Mouse (Mus musculus) gastrocnemius, postnatal 25 days (tissue): ENCODE results near the gene Dao. TPM values are rescaled to one million over a fixed set of nuclear protein-coding genes. Genes with fewer than 3 reads are reported as not detected.
A peak's percentile ranks its signal among the peaks of the same experiment; 100 is the strongest.

ENCODE experiments used
- DNase-seq: peaks from one replicate; pipeline ENCODE4 v3.0.0; 2022
- total RNA-seq, 2 experiments: library from RNA; stranded (reverse); gene quantifications; 1 replicate in 1 of 2; 2 replicates in 1 of 2; pipeline ENCODE4 v1.2.3; 2021

Dao gene
- total RNA-seq, 2 experiments from 2014 or later = not detected

DNA sequence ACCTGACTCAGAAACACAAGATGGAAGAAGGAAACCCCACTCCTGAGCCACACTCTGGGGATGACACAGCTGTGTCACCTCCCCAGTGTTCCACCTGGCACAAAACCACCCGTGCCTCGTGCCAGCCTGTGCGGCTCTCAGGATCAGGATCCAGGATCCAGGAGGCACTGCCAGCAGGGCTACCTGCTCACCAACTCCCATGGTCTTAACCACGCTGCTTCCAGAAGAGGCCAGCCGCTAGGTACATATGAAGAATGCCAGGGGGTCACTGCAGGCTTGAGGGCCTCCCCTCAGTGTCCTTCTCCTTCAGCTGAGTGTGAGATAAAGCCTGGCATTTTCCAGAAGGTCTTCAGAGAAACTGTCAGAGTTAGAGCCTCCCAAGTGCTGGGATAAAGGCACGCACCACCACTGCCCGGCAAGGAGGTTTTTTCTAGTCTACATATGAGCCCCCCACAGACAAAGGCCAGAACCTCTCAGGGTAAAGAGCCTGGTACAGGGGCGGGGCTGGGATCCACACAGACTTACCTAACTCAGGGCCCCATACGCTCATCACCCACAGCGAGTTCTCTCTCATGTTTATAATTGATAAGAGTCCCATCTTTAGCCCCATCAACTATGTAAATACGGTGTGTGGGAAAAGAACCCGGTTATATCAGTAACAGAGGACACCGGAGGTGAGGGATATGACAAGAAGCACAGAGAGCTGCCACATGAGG lies 19.3 kb upstream of the Dao start:
- DNase-seq = no peak

DNA sequence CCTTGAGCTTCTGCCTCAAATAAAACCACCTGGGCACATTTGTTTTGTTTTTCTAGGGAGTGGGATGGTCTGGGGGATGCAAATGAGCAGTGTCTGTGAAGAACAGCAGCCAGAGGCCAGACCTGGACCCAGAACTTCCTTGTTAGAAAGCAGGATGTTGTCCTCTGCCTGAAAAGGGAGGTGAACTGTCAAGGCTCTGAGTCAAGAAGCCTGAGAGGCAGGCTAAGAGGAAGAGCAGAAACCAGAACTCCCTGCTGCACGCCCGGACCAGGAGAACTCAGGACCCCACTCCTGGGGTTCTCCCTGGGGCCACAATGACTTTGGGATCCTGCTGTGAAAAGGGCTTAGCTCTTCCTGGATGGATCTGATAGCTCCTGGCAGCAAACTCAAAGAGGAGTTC lies 17.8 kb upstream of the Dao start:
- no peak for DNase-seq

DNA sequence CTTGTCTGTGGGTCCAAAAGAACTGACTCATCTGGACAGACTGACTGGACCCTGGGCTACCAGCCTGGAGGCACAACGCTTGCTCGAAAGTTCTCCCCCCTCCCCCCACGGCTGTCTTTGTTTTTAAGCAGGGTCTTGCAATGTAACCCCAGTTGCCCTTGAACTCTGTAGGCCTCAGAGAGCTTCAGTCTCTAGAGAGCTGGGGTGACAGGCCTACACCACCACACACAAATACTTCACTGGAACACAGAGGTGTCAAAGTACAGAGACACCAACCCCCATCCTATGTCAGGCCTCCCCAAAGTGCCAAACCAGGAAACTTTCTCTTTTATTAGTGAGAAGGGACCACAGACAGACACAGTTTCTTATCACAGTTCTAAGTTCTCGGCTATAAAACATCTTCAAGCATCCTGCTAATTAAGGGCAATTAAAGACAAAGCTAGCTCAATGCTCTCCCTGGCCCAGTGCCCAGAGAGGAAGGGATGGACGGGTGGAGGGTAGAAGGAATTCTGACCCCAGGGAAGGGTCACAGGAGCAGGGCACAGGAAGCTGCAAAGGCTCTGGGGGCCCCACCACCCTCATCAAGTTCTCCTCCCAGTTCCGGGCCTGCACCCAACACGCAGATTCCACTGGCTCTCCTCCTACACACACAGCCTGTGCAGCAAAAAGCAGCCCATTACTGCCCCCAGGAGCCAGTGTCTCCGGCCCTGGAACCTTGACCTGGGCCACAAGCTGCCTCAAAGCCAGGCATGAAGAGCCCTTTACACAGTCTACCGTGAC lies 17.1 kb upstream of the Dao start:
- peak; percentile 72 for DNase-seq

DNA sequence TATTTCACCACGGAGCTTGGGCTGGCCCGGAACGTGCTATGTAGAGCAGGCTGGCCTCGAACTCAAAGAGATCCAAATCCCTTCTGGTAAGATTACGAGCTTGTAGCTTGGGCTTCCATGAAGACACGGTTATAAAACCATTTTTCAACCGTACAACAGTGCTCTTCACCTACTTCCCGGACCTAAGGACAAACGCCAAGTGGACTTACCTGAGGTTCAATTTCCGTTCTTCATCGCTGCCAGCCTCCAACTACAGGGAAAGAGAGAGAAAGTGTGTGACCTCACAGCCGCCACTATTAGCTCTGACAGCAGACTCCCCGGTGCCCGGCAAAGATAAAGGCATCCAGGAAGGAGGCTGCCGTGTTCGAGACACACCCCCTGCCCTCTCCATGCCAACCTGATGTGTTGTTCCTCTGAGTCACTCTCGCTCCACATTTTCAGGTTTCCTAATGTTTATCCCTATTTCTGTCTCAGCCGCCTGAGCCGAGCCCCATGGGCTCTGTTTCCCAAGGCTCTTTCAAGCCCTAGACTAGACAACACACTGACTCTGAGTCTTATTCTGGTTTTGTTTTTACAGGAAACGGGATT lies 14.0 kb upstream of the Dao start:
- no peak for DNase-seq

DNA sequence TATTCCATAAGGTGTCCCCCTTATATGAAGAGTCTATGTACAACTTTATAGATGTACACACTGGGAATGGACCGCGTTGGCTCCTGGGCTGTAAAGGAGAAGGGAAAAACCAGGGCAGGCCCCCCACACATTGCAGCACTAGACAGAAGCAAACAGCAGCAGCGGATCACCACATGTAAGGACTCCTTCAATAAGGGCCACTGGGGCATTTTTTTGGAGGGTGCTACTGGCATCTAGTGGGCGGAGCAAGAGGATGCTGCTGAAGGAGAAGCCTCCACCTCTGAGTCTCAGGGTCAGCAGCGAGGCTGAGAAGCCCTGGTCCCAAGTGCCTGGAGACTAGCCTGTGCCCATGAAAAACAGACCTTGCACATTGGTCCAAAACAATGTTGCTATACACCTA lies 12.9 kb upstream of the Dao start:
- no peak for DNase-seq

DNA sequence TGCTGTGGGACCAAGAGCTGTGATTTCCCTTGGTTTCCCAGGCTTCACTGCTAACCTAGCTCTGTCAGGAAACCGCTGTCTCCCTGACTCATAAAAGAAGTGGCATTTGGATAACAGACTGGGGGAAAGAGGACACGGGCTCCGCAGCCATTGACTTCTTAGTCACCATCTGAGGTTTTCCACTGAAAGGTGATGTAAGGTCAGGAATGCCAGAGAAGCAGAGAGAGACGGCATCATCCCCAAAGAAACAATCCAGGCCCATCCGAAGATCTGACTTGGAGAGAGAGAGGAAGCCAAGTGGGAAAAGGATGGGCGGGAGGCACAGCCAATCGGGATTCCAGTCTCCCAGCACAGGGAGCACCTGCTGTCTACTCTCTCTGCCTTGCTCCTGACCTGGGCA lies 12.4 kb upstream of the Dao start:
- DNase-seq = no peak

DNA sequence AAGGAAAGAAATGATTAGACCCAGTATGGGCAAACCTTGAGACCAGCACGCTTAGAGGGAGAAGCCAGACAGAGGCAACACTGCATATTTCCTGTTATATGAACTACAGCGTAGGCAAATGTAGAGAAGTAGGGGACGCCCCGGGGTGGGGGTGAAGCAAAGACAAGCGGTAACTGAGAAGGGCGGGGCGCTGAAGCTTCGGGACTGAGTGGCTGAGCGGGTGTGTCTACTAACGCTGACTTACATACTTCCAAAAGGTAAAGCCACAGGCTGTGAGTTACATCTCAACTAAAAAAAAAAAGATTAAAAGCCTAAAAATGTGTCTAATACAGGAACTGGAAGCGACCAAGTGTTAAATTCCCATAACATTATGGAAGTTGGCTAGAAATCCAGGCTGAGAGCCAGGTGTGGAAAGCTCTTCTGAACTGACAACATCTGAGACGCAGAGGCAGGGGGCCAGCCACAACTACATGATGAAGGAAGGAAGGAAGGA lies 11.1 kb upstream of the Dao start:
- no peak for DNase-seq

DNA sequence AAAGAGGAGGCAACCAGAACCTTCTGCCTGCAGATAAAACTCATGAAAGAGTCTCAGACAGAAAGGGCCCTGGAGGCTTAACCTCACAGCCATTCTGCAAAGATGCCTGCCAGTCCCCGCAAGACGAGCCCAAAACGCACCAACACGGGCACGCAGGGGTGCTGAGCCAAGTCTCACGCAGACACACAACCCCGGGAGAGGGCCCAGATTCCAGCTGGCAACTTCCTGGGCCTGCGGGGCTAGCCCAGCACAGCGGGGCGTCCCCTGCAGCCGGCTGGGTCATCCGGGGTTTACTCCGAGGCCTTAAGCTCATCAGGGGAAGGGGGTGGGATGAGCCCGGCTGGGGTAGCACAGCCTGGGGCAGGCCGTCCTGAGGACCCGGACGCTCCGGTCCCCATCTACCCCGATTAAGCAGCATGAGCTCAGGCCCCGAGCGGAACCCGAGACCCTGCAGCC lies 10.4 kb upstream of the Dao start:
- peak; percentile 48 for DNase-seq

DNA sequence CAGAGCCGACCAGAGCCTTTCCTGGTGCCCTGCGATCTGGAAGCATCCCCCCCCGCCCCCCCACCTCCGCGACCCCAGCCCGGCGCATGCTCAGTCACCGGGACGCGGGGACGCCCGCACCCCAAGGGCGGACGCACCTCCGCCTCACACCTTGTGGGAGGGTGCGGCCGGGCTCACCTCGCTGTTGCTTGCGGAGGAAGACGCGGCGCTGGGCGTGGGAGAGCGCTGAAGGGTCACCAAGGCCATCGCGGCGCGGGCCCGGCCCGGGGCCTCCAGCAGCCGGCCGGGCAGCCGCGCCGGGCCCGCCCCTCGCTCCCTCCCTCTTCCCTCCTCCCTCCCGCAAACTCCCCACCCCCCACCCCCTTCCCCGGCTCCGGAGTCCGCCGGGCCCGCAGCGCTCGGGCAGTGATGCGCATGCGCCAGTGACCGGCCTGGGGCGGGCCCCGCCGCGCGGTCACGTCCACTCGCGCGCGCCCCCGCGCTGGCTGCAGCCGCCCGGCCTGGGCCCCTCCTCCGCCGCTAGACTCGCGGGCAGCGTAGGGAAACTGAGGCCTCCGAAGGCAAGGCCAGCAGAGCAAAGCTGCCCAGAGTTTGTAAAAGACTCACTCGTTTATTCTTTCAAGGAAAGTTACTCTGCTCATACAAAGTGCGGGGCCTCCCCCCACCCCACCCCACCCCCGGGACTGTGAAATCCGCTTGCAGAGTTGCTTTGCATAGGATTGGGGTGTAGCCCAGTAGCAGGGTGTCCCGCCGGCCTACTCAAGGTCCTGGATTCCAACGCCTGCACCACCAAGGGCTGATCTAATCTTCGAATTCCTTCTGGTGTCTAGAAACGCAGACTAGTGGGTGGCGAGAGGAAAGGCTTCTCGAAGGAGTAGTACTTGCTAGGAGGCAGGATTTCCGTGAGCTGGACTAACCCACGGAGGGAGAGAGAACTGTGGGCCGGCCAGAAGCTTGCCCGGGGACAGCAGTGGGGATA lies 9.7 kb upstream of the Dao start, which contains the start of gene Ssh1:
Gene Ssh1 (minus strand): TSS at position 408 of the 979 bp plus-strand sequence.
- DNase-seq = peak; percentile 90

DNA sequence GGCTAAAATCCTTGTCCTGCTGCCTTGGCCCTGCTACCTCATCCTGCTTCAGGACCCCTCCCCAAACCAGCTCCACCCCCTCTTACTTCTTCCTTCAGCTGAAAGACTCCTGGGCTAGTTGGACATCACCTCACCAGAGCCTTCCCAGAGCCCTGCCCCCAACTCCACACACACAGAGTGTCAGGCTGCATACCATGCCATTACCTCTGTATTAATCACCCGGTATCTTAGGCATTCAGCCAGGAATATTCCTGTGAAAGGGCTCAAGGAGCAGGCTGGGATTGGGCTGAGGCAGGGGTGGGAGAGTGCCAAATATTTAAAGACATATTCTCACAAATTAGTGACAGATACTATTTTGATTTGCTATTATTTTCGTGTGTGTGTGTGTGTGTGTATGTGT lies 7.0 kb upstream of the Dao start:
- no peak for DNase-seq

DNA sequence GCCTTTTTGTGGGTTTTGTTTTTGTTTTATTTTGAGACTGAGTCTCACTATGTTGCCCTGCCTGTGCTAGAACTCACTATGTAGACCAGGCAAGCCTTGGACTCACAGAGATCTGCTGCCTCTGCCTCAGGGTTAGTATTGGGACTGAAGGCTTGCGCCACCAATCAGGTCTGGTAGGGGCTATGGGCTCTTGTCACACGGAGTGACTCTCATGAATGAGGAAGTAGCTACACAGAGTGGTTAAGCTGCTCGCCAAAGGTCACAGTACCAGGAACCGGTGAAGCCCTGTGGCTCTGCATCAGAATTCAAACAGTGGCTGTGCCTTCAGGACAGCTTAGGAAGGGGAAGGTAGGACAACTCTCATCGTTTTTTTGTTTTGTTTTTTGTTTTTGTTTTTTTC lies 4.1 kb upstream of the Dao start:
- no peak for DNase-seq

DNA sequence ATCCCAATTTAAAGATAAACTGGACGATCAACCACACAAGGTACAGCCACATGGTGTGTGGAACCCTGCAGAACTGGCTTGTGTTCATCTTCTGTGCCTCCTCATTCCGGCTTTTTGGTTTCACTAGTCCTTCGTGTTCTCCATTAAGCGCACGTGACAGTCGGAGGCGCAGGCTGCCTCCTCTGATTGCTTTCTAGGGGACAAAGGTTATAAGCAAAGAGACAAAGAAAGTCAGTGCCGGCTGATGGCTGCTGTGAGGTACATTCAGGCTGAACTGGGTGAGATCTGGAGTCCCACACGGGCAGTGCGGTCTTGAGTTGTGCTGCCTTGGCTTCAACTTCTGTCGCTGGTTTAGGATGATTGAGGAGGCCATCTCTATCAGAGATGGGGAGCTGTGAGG lies 1.1 kb downstream of the Dao start:
- DNase-seq = no peak

DNA sequence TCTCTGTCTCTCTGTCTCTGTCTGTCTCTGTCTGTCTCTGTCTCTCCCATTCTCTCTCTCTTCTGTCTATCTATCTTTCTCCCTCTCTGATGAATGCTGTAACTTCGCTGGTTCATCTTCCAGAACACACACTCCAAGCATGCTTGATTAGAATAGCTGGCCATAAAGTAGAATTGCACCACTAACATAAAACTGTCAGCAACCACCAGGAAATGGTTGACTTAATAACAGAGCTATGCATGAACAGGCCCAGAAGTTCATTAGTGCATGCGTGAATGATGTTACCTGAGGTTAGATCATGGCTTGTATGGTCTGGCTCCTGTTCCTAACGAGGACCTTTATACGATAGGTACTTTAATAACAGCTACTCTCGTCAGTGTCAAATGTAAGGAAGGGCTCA lies 1.6 kb downstream of the Dao start:
- DNase-seq = no peak

DNA sequence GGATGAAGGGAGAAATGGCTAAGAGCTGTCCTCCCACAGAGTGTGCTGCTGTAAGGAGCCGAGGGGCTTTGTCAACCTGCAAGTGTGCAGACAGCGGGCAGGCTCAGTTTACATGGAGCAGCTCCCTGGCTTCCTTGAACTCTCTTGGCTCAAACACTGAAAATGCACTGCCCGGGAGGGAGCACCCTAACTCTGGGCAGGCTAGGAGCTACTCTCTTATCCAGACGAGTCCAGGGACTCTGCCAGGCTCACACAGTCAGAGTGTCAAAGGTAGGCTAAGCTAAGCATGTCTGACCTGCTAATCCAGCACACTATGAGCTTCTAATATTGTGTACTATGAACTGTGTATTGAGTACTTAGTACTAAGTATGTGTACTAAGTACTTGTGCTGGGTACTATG lies 3.5 kb downstream of the Dao start:
- DNase-seq = no peak

DNA sequence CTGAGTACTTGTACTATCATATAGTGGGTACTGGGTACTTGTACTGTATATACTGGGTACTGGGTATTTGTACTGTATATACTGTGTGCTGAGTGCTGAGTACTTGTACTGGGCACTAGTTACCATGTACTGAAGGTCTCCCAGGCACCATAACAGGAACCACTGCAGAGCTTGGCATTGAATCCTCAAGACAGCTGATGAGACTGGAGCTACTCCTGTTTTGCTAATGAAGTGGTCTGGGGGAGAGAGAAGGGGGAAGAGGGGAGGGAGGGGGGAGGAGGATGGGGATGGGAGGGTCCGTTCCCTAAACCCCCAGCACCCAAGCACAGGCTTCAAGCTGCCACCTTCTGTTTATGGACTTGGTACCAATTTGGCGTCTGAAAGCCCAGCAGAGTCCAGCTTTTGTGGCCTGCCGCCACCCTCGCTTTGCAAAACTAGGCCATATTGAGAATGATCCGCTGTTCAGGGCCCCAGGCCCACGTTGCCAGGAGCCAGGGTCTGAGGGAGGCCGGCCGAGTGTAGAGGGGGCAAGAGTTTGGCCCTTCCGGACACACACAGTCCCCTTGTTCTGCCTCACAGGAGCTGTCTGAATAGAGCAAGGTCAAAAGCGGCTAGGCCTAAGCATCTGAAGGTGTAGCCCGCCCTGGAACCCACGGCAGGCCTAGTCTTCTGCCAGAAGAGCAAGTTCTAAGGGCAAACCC lies 4.4 kb downstream of the Dao start:
- DNase-seq = no peak

DNA sequence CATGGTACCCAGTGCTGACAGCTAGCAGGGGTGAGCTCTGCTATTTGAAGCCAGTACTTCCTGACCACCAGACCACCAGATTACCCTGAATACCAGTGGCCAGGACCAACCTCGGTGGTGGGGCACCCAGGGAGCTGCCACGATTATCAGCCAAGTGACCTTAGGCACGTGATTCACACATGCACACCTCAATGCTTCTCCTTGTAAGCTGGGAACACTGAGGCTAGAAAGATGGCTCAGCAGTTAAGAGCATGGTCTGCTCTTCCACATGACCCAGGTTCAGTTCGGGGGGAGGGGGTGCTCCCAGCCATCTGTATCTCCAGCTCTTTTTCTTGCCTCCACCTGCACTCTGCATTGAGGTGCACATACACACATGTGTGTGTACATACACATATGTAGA lies 5.5 kb downstream of the Dao start:
- DNase-seq = no peak

DNA sequence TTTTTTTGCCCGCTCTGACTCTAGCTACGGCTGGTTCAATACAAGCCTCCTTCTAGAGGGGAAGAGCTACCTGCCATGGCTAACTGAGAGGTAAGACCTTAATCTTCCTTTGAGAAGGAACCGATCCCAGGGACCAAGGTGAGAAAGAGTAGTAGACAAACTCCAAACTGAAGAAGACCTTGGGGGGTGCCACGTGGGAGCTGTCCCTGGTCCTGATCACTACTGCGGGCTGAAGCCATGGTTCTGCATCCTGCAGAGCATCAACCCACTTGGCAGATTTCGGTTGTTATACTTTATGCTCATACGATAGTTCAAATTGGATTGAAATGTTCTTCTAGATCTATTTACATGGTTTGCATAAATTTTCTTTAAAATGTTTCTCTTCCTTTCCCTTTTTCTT lies 11.6 kb downstream of the Dao start:
- no peak for DNase-seq

DNA sequence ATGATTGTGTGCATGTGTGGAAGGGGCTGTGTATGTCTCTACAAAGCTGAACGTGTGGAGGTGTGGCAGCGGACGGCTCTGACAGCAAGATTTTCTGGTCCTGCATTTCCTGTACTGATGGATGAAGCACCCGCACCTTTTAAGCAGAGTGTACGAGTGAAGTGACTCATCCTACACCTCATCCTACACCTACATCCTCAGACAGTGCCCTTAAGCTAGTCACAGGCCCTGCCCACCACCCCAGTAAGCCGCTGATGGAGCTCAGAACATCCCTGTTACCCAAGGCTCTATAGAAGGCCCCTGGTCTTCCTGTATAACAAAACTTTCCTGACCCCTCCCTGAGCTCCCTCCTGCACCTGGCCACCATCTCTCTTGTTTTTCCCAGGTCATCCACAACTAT lies 20.9 kb downstream of the Dao start:
- no peak for DNase-seq

DNA sequence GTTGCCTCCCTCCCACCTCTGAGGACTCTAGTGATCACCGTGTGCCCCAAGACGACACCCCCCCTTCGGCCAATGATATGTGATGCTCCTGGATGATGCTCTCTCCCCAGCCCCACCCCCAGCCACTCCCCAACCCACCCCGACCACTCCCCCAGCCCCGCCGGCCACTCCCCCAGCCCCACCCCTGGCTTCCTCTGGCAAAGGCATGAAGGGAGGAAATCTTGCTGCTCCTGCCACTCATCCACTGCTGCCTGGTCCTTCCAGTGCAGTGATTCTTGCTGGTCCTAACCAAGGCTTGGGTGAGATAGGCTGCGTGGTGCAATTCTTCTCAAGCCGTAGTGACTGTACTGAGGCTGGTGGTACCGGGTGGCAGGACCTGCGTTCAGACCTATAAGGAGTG lies 21.4 kb downstream of the Dao start:
- DNase-seq = no peak

DNA sequence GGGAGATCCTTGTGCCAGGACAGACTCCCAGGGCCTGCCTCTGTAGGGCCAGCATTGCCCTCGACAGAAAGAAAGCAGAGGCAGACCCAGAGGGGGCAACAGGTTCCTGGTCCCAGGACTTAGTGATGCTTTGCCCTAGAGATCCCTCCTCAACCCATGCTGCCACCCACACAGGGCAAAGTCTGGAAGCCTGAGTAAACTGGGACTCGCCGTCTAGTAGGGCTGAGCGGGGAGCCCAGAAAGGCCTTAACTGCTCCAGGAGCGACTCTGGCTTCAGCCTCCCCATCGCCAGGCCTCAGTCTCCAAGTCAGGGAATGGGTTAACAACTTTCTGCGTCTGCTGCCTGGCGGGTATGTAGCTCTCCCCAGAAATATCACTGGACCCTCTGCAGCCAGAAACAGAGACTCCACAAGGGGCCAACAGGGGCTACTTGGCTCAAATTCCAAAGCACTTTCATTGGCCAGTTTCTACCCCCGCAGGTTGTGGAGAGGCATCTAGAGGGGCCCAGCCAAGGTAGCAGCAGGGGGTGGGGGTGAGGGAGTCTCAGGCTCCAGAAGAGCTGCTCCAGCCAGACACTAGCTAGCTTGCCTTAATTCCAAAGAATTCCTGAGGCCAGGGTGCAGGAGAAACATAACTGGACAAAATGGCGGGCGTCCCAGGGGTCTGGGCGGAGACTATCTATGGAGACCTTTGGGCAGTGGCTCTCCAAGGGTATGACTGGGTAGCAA lies 23.9 kb downstream of the Dao start:
- no peak for DNase-seq

DNA sequence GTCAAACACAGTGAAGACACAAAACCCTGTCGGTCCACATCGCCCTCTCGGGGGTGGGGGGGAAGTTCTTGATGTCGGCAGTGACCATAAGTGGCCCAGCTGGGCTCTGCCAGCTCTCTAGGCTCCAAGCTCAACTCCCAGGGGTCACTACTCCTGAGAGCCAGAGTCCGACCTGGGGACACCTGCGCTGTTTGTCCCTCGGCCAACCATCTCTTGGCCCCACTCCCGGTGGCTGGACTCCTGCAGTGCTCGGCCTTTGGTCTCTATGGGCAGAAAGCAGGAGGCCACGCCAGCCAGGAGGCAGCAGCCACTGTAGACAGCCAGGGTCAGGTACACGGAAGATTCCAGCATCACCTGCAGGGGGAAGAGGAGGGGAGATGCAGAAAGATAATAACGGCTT lies 24.6 kb downstream of the Dao start:
- DNase-seq = no peak
